ENCODE assay signal across 8 mouse cellular contexts in genomic region chr13:35503362-35503821, GRCm38 (mm10).
DNase-seq lines count a peak whose midpoint lies in the region; ATAC-seq lines count a peak whose summit lies in the region.

No protein-coding gene starts in this region.

- H3K36me3 ChIP-seq in hindbrain, embryonic 16.5 days (ENCODE audit: control insufficient read depth, insufficient read depth, low read length): no peaks in the 10 kb centered on the region

- H3K4me2 ChIP-seq in hindbrain, embryonic 16.5 days (ENCODE audit: low read length): peak overlapping the region; percentile 25

- DNase-seq in adrenal gland, adult 2 months: peak; percentile 47
- no peak for DNase-seq in adrenal gland, postnatal 4 days (ENCODE audit: low spot score in 2 of 2)
- peak; percentile 26 for DNase-seq in adipocyte (ENCODE audit: low spot score)
- DNase-seq in frontal cortex, postnatal 14 days (ENCODE audit: low spot score in 2 of 2): peak; percentile 37 to 50
- DNase-seq in left cerebral cortex, postnatal 25 days (ENCODE audit: low spot score in 2 of 2): peak; percentile 37 to 61
- DNase-seq in right cerebral cortex, postnatal 10 days (ENCODE audit: low spot score in 2 of 2): peak; percentile 83 to 84
- DNase-seq in yolk sac, embryonic 10.5 days (ENCODE audit: low spot score): no peak

- peak; percentile 82 for ATAC-seq in hindbrain, embryonic 16.5 days

- no peaks in the 10 kb centered on the region for H3K27me3 ChIP-seq in hindbrain, embryonic 16.5 days (replicated peaks; ENCODE audit: control insufficient read depth, insufficient read depth, low read length)

- no peak overlapping the region for H3K27ac ChIP-seq in hindbrain, embryonic 16.5 days (ENCODE audit: low read depth, low read length)

- 38% methylated on average over 17 of the region's 17 CpGs for WGBS in hindbrain, embryonic 16.5 days

- peaks cover 19% of the 10 kb centered on the region for H3K4me1 ChIP-seq in hindbrain, embryonic 16.5 days (ENCODE audit: control insufficient read depth, insufficient read depth, low read depth, low read length)

- H3K9ac ChIP-seq in hindbrain, embryonic 16.5 days (ENCODE audit: low read depth, low read length): no peak overlapping the region

- H3K9me3 ChIP-seq in hindbrain, embryonic 16.5 days (ENCODE audit: control insufficient read depth, low read length): no peaks in the 10 kb centered on the region

- H3K4me3 ChIP-seq in hindbrain, embryonic 16.5 days (ENCODE audit: low read length): no peak overlapping the region

- intact Hi-C loops in left cerebral cortex, postnatal 25 days (cut with DNase I): loop anchor here (2.0 to 5.0 kb wide), 2 partner anchors 263 to 276 kb away; no protein-coding TSS in a partner anchor

Comparison
In these comparisons a context has a peak if more than half of its experiments do, and no peak if none do; other contexts are left out.
1. DNase-seq: peak in adrenal gland, adult 2 months (single experiment), adipocyte (single experiment), frontal cortex, postnatal 14 days (2 of 2), left cerebral cortex, postnatal 25 days (2 of 2) and right cerebral cortex, postnatal 10 days (2 of 2); none in adrenal gland, postnatal 4 days (0 of 2) and yolk sac, embryonic 10.5 days (single experiment).